Mouse (Mus musculus) intestine, postnatal 0 days (tissue): Measurements from ENCODE around the gene Timm10b. TPM values are rescaled to one million over a fixed set of nuclear protein-coding genes. Genes with fewer than 3 reads are reported as not detected.

ENCODE experiments used
- ATAC-seq: fragments of 200-750 bp; cut with Nextera tagmentation; 2 replicates; pipeline ENCODE4 v1.8.0; 2017; ENCODE audit warnings: mild to moderate bottlenecking, moderate TSS enrichment, moderate library complexity
- H3K27ac ChIP-seq: fragments of 300-500 bp; sonication (generic); 2 replicates; pipeline ENCODE4 v1.5.1; 2014; ENCODE audit warnings: mild to moderate bottlenecking, low read depth, low read length, moderate library complexity
- H3K27me3 ChIP-seq: fragments of 300-500 bp; sonication (generic); replicated peaks from 2 replicates; pipeline ENCODE4 v1.6.1; 2014; ENCODE audit warnings: low read length, mixed read lengths; ENCODE audit not compliant: control insufficient read depth, insufficient read depth
- H3K36me3 ChIP-seq: fragments of 300-500 bp; sonication (generic); 2 replicates; pipeline ENCODE4 v1.6.1; 2014; ENCODE audit warnings: mild to moderate bottlenecking, moderate library complexity; ENCODE audit not compliant: control insufficient read depth, insufficient read depth
- H3K4me1 ChIP-seq: fragments of 300-500 bp; sonication (generic); replicated peaks from 2 replicates; pipeline ENCODE4 v1.6.1; 2014; ENCODE audit warnings: antibody characterized with exemption, low read length, mixed read lengths; ENCODE audit not compliant: control insufficient read depth, insufficient read depth
- H3K4me2 ChIP-seq: fragments of 300-500 bp; sonication (generic); replicated peaks from 2 replicates; pipeline ENCODE4 v1.6.1; 2014; ENCODE audit warnings: low read depth, mild to moderate bottlenecking, moderate library complexity
- H3K4me3 ChIP-seq: fragments of 300-500 bp; sonication (generic); 2 replicates; pipeline ENCODE4 v1.5.1; 2014; ENCODE audit warnings: low read depth, low read length
- H3K9ac ChIP-seq: fragments of 300-500 bp; sonication (generic); 2 replicates; pipeline ENCODE4 v1.6.1; 2014; ENCODE audit warnings: mild to moderate bottlenecking, low read depth, low read length
- H3K9me3 ChIP-seq: fragments of 300-500 bp; sonication (generic); 2 replicates; pipeline ENCODE4 v1.6.1; 2016; ENCODE audit warnings: mixed run types; ENCODE audit not compliant: control insufficient read depth
- CTCF ChIP-seq: sonication (generic); IDR thresholded peaks from 2 replicates; pipeline ENCODE4 v1.5.1; 2016; ENCODE audit warnings: low read depth, mild to moderate bottlenecking, control low read depth, antibody characterized with exemption, moderate library complexity
- WGBS: fragments of 180-500 bp; shearing (Covaris S2); extraction: QIAGEN DNeasy Blood & Tissue Kit; methylation state at CpG from one replicate; pipeline ENCODE4 v1.1.7; 2014; 5-methylcytosine and 5-hydroxymethylcytosine counted together
- polyA plus RNA-seq: library from polyadenylated mRNA; unstranded; fragments of >200 nt; fragmentation: Nextera tagmentation; extraction: Ambion mirVana; gene quantifications from 2 replicates; pipeline ENCODE4 v1.2.1, GENCODE M21; 2015

The Timm10b gene
- polyA plus RNA-seq, 1 experiment from 2014 or later, result 177 TPM

DNA sequence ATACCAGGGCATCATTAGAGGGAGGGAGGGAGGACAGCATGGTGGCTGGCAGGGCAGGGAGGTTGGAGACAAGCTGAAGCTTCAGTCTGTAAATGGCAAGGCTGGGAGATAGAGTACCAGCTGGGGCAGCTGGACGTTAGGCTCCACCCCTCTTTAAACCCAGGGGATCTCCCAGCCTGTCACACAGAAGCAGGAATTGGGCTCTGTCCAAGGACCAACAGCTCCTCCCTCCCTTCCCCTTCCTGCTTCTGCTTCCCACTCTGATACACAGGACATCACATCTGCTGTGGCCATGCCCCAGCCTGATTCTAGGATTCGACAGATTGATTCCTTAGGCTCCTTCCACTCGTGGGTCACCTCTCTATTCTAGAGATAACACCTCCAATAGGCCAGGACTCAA is 11.2 kb upstream of the Timm10b start:
- no peak overlapping the region for H3K27ac ChIP-seq
- no peaks in the 10 kb centered on the region for H3K4me1 ChIP-seq
- WGBS, result 30% methylated on average over 3 of the region's 3 CpGs
- no peak overlapping the region for H3K4me2 ChIP-seq
- no peak for TF ChIP-seq CTCF
- H3K27me3 ChIP-seq, result no peaks in the 10 kb centered on the region
- H3K9ac ChIP-seq, result no peak overlapping the region
- no peaks in the 10 kb centered on the region for H3K9me3 ChIP-seq
- H3K4me3 ChIP-seq, result no peak overlapping the region
- H3K36me3 ChIP-seq, result peaks cover 10% of the 10 kb centered on the region; the same call in 1 of the 2 replicates
- ATAC-seq, result no peak

DNA sequence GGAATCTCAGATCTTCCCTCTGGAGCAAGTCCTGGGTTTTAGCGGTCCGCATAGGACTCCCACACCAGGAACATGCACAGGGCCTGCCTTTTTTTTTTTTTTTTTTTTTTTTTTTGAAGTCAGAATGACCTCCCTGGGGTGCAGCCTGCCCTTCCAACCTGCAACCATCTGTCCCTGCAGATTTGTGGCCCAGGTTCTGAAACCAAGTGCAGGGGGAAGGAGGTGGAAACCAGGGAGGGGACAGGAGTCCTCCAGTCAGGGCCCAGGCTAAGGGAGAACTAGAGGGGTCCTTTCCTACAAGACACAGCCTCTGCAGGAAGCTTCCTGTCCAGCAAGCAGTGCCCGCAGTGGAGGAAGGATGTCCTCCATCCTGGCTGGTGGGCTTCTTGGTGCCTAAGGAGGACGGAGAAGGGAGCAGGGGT is 7.3 kb upstream of the Timm10b start:
- Histone ChIP-seq H3K4me3 (peak overlapping the region; percentile 83), H3K9ac (peak overlapping the region; percentile 69), H3K4me2 (peak overlapping the region; percentile 94), H3K36me3 (peaks cover 22% of the 10 kb centered on the region), H3K4me1 (no peaks in the 10 kb centered on the region), H3K27me3 (no peaks in the 10 kb centered on the region), H3K9me3 (no peaks in the 10 kb centered on the region), H3K27ac (no peak overlapping the region)
- WGBS, result 29% methylated on average over 4 of the region's 4 CpGs
- TF ChIP-seq CTCF, result no peak
- ATAC-seq, result no peak

DNA sequence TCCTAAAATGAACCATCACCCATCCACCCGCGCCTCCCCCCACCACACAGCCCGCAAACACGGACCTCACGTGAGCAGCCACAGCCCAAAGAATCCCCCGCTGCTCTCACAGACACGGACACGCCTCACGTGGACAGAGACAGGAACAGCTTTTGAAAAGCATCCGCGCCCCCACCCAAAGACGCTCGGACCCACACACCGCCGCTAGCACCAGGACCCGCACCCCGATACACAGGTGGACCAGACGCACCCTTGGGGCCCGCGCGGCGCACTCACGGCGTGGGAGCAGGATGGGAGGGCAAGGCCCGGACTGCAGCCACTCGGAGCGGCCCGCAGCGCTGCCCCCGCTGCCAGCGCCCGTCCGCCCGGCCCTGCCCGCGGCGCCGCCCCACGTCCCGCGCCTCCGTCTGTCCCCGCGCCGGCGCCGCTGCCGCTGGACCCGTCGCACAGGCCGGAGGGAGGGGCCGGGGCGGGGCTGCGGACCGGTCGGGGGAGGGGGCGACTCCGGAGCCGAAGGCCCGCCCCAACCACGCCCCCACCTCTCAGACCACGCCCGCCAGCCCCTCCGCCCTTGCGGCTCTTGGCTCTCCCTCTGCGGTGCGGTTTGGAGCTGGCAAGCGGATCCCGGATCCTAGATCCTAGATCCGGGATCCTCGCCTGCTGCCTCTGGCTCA is 6.6 kb upstream of the Timm10b start, which contains the start of gene Trim3:
Gene Trim3 (minus strand): TSS at position 445 of the 674 bp plus-strand sequence.
- ATAC-seq, result peak; percentile 88
- Histone ChIP-seq H3K4me1 (no peaks in the 10 kb centered on the region), H3K4me2 (peak within 1 kb of the TSS; percentile 94), H3K36me3 (peaks cover 28% of the 10 kb centered on the region), H3K27me3 (no peaks in the 10 kb centered on the region), H3K27ac (peak within 1 kb of the TSS; percentile 54), H3K9ac (peak within 1 kb of the TSS; percentile 69), H3K4me3 (peak within 1 kb of the TSS; percentile 83), H3K9me3 (no peaks in the 10 kb centered on the region)
- under 1% methylated on average over 43 of the region's 71 CpGs for WGBS
- TF ChIP-seq CTCF, result 0 out of 2 replicates have a peak, but pooled peaks have one; percentile 5

DNA sequence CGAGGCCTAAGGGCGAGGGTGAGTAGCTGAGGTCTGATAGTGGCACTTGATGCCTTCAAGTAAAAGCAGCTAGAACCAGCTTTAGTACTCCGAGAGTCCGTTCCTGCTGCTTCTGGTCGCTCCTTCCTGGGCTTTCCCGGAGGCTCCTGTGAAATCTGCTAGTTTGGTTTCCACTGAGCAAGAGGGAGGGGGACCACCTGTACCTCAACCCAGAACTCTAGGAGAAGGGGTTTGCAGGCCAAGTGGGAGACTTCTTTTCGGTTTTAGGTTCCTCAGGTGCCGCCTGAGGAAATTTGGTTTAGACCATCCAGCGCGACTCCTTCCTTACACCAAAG is 6.1 kb upstream of the Timm10b start:
- TF ChIP-seq CTCF, result no peak
- Histone ChIP-seq H3K9me3 (no peaks in the 10 kb centered on the region), H3K9ac (peak overlapping the region; percentile 69), H3K4me2 (peak overlapping the region; percentile 94), H3K27me3 (no peaks in the 10 kb centered on the region), H3K4me3 (peak overlapping the region; percentile 83), H3K36me3 (peaks cover 28% of the 10 kb centered on the region), H3K27ac (peak overlapping the region; percentile 54), H3K4me1 (no peaks in the 10 kb centered on the region)
- 5% methylated on average over 10 of the region's 10 CpGs for WGBS
- ATAC-seq, result no peak; the same call in 1 of the 2 replicates

DNA sequence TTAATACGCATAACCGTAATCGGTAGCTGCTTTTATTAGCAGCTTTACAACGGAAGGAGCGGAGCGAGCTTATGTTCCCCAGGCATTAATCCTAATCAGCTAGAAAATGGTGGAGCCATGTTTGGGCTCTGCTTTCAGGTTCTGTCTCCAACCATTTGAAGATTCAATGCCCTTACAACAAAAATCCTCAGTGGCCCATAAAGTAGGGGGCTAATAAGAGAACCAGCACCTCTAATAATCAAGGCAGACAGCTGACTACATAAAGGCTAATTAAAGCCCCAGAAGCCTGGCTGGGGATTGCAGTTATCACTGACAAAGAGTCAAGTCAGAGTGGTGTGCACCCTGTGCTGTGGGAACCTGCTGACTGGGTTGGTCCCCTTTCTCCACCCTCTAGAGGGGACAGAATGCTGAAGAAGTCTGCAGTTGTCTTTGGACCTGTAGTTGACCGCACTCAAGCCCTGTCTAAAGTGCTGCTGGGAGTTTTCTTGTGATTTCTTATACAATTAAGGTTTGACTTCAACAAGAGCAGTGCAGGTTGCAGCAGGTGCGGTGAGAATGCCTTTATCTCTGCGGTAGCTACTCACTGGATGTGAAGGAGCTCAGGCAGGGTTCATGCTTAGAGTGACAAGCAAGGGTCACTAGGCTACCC is 5.5 kb upstream of the Timm10b start:
- Histone ChIP-seq H3K9ac (peak overlapping the region; percentile 69; the same call in 1 of the 2 replicates), H3K9me3 (no peaks in the 10 kb centered on the region), H3K27ac (no peak overlapping the region), H3K27me3 (no peaks in the 10 kb centered on the region), H3K4me1 (no peaks in the 10 kb centered on the region), H3K4me2 (peak overlapping the region; percentile 94), H3K4me3 (peak overlapping the region; percentile 83), H3K36me3 (peaks cover 28% of the 10 kb centered on the region)
- no peak for TF ChIP-seq CTCF
- no peak for ATAC-seq
- 40% methylated on average over 9 of the region's 9 CpGs for WGBS

DNA sequence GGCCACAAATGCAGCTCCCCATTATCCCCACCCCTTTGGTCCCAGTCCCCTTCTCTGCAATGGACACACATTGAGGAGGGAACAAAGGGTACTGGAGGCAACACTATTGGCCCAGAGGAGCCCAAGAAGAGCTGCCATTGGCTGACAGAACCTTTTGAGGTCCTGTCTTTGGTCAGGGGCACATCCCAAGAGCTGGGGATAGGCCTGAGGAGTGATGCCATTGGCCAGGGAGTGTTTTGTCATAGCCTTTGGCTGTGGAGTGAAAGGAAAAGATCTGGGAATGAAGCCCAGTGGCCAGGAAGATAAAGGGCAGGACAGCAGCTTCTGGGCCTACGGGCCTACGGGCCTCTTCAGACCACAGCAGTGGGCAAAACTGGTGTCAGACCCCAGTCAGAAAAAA is 4.1 kb upstream of the Timm10b start:
- Histone ChIP-seq H3K4me3 (no peak overlapping the region), H3K27me3 (no peaks in the 10 kb centered on the region), H3K27ac (no peak overlapping the region), H3K36me3 (peaks cover 28% of the 10 kb centered on the region), H3K9ac (no peak overlapping the region), H3K4me1 (no peaks in the 10 kb centered on the region), H3K9me3 (no peaks in the 10 kb centered on the region), H3K4me2 (no peak overlapping the region)
- WGBS, result 100% methylated on average over 2 of the region's 2 CpGs
- no peak for TF ChIP-seq CTCF
- ATAC-seq, result no peak
